Mouse (Mus musculus) mouse trophoblast stem cell (cell line): ENCODE measurements around the gene Il17d.

ENCODE experiments used
- in situ Hi-C, 2 experiments: fragments of 300-500 bp; cut with MseI, MboI; formaldehyde crosslinking; loops; 2 replicates in 1 of 2; 3 replicates in 1 of 2; pipeline ENCODE4 v1.15.1; 2025

The Il17d gene

GRCm38 (mm10) chr14:57524671-57525387 lies at the start of gene Il17d:
Gene Il17d (plus strand): TSS chr14:57524777.
- in situ Hi-C loops = no loop called here

GRCm38 (mm10) chr14:57475057-57475456 lies 49.5 kb upstream of the Il17d start:
- in situ Hi-C loops = no loop called here

DNA sequence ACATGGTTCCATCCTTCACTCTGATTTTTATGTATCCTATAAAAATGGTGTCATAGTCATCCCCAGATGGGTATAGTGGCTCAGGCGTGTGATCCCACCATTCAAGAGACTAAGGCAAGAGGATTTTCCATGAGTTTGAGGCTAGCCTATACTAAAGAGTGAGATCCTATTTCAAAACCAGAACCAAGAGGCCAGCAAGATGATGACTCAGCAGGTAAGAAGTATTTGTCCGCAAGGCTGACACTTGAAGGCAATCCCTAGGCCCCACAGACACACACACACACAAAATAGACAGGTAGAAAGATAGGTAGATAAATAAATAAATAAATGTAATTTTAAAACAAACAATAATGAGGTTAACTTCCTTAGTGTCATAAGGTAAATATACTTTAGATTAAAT lies 42.3 kb upstream of the Il17d start:
- in situ Hi-C loops = no loop called here

- in situ Hi-C loops = no loop called here
These were observed 40.4 kb upstream of the Il17d start for GRCm38 (mm10) chr14:57484183-57484582.

DNA sequence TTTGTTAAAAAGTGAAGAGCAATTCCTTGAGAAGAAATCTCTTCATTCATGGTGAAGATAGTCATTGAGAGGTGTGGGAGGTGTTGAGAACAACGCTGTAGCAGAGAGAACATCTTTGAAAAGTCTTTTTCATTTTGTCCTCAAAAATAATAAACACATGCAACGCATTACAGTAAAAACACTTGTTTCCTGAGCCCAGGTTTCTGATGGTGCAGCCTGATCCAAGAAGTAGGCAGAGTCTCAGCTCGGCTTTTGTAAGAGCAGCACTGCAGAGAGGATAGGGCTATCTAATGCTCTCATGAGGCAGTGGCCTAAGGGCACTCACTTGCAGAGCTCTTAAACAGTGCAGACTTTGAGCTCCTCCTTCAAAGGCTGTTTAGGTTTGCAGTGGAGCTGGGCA lies 34.9 kb upstream of the Il17d start:
- in situ Hi-C loops = no loop called here

- in situ Hi-C loops = no loop called here
These were observed 30.7 kb upstream of the Il17d start for GRCm38 (mm10) chr14:57493840-57494239.

GRCm38 (mm10) chr14:57503729-57504128 lies 20.8 kb upstream of the Il17d start:
- in situ Hi-C loops = no loop called here

DNA sequence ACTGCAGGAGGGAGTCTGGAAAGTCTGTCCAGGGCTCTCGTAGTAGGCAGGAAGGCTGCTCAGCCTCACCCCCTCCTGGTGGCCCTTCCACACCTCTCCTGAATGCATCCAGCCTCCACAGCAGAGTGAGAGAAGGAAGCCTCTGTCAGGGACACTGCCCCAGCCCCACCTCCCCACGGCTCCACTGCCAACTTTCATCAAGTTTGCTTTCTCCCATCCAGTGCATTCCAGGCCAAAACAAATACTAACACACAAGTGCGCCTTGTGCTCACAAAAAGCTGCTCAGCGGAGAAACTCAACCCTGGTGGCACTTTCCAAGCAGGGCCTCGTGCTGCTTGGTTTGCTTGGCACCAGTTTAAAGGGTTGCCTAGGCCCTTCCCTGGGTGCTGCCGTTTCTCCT lies 15.0 kb upstream of the Il17d start:
- in situ Hi-C loops = no loop called here

DNA sequence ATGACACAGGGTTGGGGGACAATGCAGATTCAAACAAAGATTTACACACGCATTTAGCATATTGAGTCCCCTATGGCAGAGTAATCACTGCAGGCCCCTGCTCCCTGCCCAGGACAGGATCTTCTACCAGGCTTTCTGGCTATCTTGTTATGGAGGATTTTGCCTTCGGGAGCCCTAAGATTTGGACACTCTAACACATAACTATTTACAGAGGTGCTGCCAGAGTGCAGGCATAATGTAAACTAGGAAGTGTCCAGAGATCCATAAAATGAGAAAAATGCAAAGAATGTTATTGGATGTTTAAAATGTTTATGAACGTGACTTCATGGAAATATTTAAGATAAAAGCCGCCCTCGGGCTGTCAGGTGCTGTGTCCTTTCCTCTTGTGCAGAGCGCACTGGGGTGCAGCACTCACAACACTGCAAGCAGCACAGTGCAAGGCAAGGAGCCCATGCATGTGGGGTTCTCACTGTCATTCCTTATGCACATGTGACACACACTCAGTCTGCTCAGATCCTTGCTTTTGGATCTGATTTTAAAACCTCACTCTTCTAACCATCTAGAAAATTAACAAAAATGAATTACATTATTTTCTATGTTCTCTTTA lies 9.3 kb upstream of the Il17d start:
- in situ Hi-C loops = no loop called here

GRCm38 (mm10) chr14:57517001-57517400 lies 7.6 kb upstream of the Il17d start:
- in situ Hi-C loops = no loop called here

DNA sequence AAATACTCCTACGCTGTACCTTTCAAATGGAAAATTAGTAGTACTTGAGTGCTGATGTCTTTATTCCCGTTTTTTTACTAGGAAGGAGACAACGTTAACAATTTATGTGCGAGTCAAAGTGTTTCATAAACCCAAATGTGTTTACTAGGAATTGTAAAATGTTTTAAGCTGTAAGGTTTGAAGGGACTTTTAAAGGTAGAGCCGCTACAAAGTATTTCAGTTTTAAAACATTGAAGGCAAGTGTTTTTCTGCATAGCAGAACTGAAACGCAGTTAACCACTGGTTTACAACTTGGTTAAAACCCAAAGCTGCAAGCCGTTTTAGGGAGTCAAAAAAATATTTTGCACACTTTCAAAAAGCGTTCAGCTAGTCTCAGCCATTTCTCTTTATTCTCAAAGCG lies 815 bp upstream of the Il17d start:
- in situ Hi-C loops = no loop called here

DNA sequence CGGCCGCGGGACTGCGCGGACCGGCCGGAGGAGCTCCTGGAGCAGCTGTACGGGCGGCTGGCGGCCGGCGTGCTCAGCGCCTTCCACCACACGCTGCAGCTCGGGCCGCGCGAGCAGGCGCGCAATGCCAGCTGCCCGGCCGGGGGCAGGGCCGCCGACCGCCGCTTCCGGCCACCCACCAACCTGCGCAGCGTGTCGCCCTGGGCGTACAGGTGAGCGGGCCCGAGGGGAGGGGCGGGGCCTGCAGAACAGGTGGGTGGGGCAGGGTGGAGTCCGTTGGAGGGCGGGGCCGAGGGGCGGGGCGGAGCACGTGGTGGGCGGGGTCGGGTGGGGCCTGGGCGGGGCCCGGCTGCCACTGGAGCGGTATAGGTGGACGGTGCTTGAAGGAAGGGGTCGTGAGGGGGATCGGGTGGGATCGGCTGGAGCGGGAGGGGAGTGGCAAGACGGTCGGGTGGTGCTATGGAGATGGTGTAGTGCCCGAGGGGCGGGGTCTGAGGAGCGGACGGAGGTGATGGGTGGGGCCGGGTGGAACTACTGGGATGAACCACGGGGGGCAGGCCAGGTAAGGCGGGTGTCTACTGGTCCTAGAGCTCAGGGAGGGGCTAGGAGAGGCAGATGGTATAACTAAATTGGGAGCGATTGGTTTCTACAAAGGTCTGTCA lies 942 bp downstream of the Il17d start:
- in situ Hi-C loops = no loop called here

- in situ Hi-C loops = no loop called here
These were observed 1.6 kb downstream of the Il17d start for GRCm38 (mm10) chr14:57526050-57526623.

- in situ Hi-C loops = no loop called here
These were observed 2.5 kb downstream of the Il17d start for GRCm38 (mm10) chr14:57527122-57527521.

DNA sequence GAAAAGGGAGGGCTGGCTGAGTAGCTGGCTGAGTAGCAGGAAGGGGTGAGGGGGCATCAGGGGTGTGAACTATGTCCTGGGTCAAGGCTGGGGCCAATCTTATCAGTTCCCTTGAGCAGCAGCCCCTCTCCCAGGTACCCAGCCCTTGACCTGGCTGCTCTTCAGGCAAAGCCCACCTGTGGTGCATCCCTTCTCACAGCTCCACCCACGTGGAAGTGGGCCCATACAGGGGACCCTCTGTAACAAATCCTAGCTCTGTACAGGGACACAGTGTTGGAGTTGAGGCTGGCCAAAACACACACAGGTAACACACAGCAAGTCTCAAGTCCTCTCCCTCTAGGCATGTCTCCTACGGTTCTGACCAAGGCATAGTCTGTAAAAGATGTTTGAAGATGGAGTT lies 3.0 kb downstream of the Il17d start:
- in situ Hi-C loops = no loop called here

- in situ Hi-C loops = no loop called here
These were observed 4.7 kb downstream of the Il17d start for GRCm38 (mm10) chr14:57529086-57529785.

- in situ Hi-C loops = no loop called here
These were observed 5.4 kb downstream of the Il17d start for GRCm38 (mm10) chr14:57529786-57530515.

DNA sequence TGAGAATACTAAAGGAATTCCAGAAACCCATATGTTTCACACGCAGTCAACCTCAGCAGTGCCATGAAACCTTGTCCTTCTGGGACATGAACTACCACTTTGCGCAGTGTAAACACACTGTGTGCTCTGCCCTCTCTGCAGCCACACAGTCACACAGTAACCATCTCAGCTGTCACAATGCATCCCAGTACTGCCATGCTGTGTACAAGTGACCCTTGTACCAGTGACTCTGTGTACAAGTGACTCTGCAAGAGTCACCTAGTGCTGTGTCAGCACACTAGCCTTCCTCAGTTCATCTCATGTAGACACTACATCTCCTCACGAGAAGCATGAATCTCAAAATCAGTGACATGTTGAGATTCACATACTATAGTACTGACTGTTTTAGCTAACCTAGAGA lies 8.0 kb downstream of the Il17d start:
- in situ Hi-C loops = no loop called here

- in situ Hi-C loops = no loop called here
These were observed 8.6 kb downstream of the Il17d start for GRCm38 (mm10) chr14:57533214-57533613.

GRCm38 (mm10) chr14:57533841-57534240 lies 9.3 kb downstream of the Il17d start:
- in situ Hi-C loops = no loop called here

GRCm38 (mm10) chr14:57534346-57534745 lies 9.8 kb downstream of the Il17d start:
- in situ Hi-C loops = no loop called here
